Mouse (Mus musculus) lung, embryonic 14.5 days (tissue): ENCODE results near the gene Kdm4a. TPM values are rescaled to one million over a fixed set of nuclear protein-coding genes. Genes with fewer than 3 reads are reported as not detected.

Source experiments
- ATAC-seq: fragments of 200-750 bp; cut with Nextera tagmentation; 2 replicates; pipeline ENCODE4 v1.8.0; 2017; ENCODE audit warnings: mild to moderate bottlenecking, moderate TSS enrichment, moderate library complexity; ENCODE audit not compliant: insufficient read depth
- DNase-seq: peaks from one replicate; pipeline ENCODE4 v3.0.0-alpha.2; 2015
- H3K27ac ChIP-seq: fragments of 300-500 bp; sonication (generic); 2 replicates; pipeline ENCODE4 v1.5.1; 2014; ENCODE audit warnings: low read depth, mild to moderate bottlenecking, moderate library complexity
- H3K27me3 ChIP-seq: fragments of 300-500 bp; sonication (generic); 2 replicates; pipeline ENCODE4 v1.6.1; 2014; ENCODE audit warnings: low read length, control low read depth; ENCODE audit not compliant: insufficient read depth
- H3K36me3 ChIP-seq: fragments of 300-500 bp; sonication (generic); 2 replicates; pipeline ENCODE4 v1.6.1; 2014; ENCODE audit warnings: control low read depth; ENCODE audit not compliant: insufficient read depth
- H3K4me1 ChIP-seq: fragments of 300-500 bp; sonication (generic); 2 replicates; pipeline ENCODE4 v1.6.1; 2014; ENCODE audit warnings: antibody characterized with exemption, control low read depth; ENCODE audit not compliant: insufficient read depth
- H3K4me2 ChIP-seq: fragments of 300-500 bp; sonication (generic); 2 replicates; pipeline ENCODE4 v1.6.1; 2014; ENCODE audit warnings: mild to moderate bottlenecking
- H3K4me3 ChIP-seq: fragments of 300-500 bp; sonication (generic); 2 replicates; pipeline ENCODE4 v1.5.1; 2014; ENCODE audit warnings: low read depth, low read length
- H3K9ac ChIP-seq: fragments of 300-500 bp; sonication (generic); 2 replicates; pipeline ENCODE4 v1.6.1; 2014
- H3K9me3 ChIP-seq: fragments of 300-500 bp; sonication (generic); 2 replicates; pipeline ENCODE4 v1.6.1; 2016; ENCODE audit warnings: low read depth, low read length, control low read depth
- CTCF ChIP-seq: IDR thresholded peaks from 2 replicates; pipeline ENCODE4 v1.5.1; 2016; ENCODE audit warnings: antibody characterized with exemption, low read depth
- WGBS: fragments of 180-500 bp; shearing (Covaris S2); extraction: QIAGEN DNeasy Blood & Tissue Kit; methylation state at CpG from one replicate; pipeline ENCODE4 v1.1.7; 2014; 5-methylcytosine and 5-hydroxymethylcytosine counted together
- polyA plus RNA-seq: library from polyadenylated mRNA; unstranded; fragments of >200 nt; fragmentation: Nextera tagmentation; extraction: Ambion mirVana; gene quantifications from 2 replicates; pipeline ENCODE4 v1.2.1, GENCODE M21; 2014

The Kdm4a gene
- polyA plus RNA-seq, 1 experiment from 2014 or later: 45.0 TPM

GRCm38 (mm10) chr4:118216726-118217595 is 37.1 kb upstream of the Kdm4a start:
- Histone ChIP-seq H3K27me3 (no peaks in the 10 kb centered on the region), H3K4me2 (no peak overlapping the region), H3K9me3 (no peaks in the 10 kb centered on the region), H3K4me3 (no peak overlapping the region), H3K27ac (no peak overlapping the region), H3K9ac (no peak overlapping the region), H3K36me3 (peaks cover 96% of the 10 kb centered on the region), H3K4me1 (no peaks in the 10 kb centered on the region)
- peak; percentile 89 for TF ChIP-seq CTCF
- WGBS: 78% methylated on average over 17 of the region's 17 CpGs
- ATAC-seq (no peak), DNase-seq (peak; percentile 79)

- WGBS: 79% methylated on average over 1 of the region's 1 CpGs
- TF ChIP-seq CTCF: no peak
- ATAC-seq: no peak
- Histone ChIP-seq H3K9ac (no peak overlapping the region), H3K4me2 (no peak overlapping the region), H3K36me3 (peaks cover 97% of the 10 kb centered on the region), H3K4me3 (no peak overlapping the region), H3K27me3 (no peaks in the 10 kb centered on the region), H3K9me3 (no peaks in the 10 kb centered on the region), H3K4me1 (no peaks in the 10 kb centered on the region), H3K27ac (no peak overlapping the region)
- no peak for DNase-seq
Measured at GRCm38 (mm10) chr4:118214891-118215290, 35.0 kb upstream of the Kdm4a start.

GRCm38 (mm10) chr4:118206918-118207640 is 27.2 kb upstream of the Kdm4a start:
- WGBS: 68% methylated on average over 10 of the region's 10 CpGs
- DNase-seq: peak; percentile 7

GRCm38 (mm10) chr4:118205906-118206305 is 26.1 kb upstream of the Kdm4a start:
- H3K9ac ChIP-seq: no peak overlapping the region
- H3K9me3 ChIP-seq: no peaks in the 10 kb centered on the region
- peaks cover 33% of the 10 kb centered on the region for H3K36me3 ChIP-seq
- WGBS: 83% methylated on average over 2 of the region's 2 CpGs
- ATAC-seq (no peak), DNase-seq (no peak)
- H3K4me1 ChIP-seq: no peaks in the 10 kb centered on the region
- H3K27me3 ChIP-seq: no peaks in the 10 kb centered on the region
- H3K4me2 ChIP-seq: no peak overlapping the region
- no peak overlapping the region for H3K4me3 ChIP-seq
- TF ChIP-seq CTCF: no peak
- H3K27ac ChIP-seq: no peak overlapping the region

More at GRCm38 (mm10) chr4:118206918-118207640, 27.2 kb upstream of the Kdm4a start:
- Histone ChIP-seq H3K27me3 (no peaks in the 10 kb centered on the region), H3K4me2 (no peak overlapping the region), H3K9ac (no peak overlapping the region), H3K36me3 (peaks cover 45% of the 10 kb centered on the region), H3K27ac (no peak overlapping the region), H3K4me1 (no peaks in the 10 kb centered on the region), H3K4me3 (no peak overlapping the region), H3K9me3 (no peaks in the 10 kb centered on the region)
- ATAC-seq: no peak
- TF ChIP-seq CTCF: peak; percentile 22; the same call in 1 of the 2 replicates

GRCm38 (mm10) chr4:118199093-118199492 is 19.2 kb upstream of the Kdm4a start:
- H3K27me3 ChIP-seq: no peaks in the 10 kb centered on the region
- ATAC-seq (peak; percentile 31; the same call in 1 of the 2 replicates), DNase-seq (no peak)
- TF ChIP-seq CTCF: no peak
- H3K9ac ChIP-seq: no peak overlapping the region
- WGBS: 89% methylated on average over 2 of the region's 2 CpGs
- no peak overlapping the region for H3K4me2 ChIP-seq
- H3K9me3 ChIP-seq: no peaks in the 10 kb centered on the region
- no peak overlapping the region for H3K27ac ChIP-seq
- no peaks in the 10 kb centered on the region for H3K36me3 ChIP-seq
- H3K4me1 ChIP-seq: no peaks in the 10 kb centered on the region
- H3K4me3 ChIP-seq: no peak overlapping the region

GRCm38 (mm10) chr4:118198606-118199005 is 18.8 kb upstream of the Kdm4a start:
- no peaks in the 10 kb centered on the region for H3K36me3 ChIP-seq
- H3K27ac ChIP-seq: no peak overlapping the region
- WGBS: 60% methylated on average over 3 of the region's 3 CpGs
- H3K27me3 ChIP-seq: no peaks in the 10 kb centered on the region
- H3K4me3 ChIP-seq: no peak overlapping the region
- ATAC-seq: peak; percentile 35; the same call in 1 of the 2 replicates
- H3K9me3 ChIP-seq: no peaks in the 10 kb centered on the region
- TF ChIP-seq CTCF: no peak
- no peak overlapping the region for H3K4me2 ChIP-seq
- no peak overlapping the region for H3K9ac ChIP-seq
- no peaks in the 10 kb centered on the region for H3K4me1 ChIP-seq
- peak; percentile 18 for DNase-seq

GRCm38 (mm10) chr4:118196185-118196584 is 16.3 kb upstream of the Kdm4a start:
- DNase-seq (no peak), ATAC-seq (no peak)
- Histone ChIP-seq H3K36me3 (no peaks in the 10 kb centered on the region), H3K27me3 (no peaks in the 10 kb centered on the region), H3K4me1 (no peaks in the 10 kb centered on the region), H3K9ac (no peak overlapping the region), H3K9me3 (no peaks in the 10 kb centered on the region), H3K4me3 (no peak overlapping the region), H3K27ac (no peak overlapping the region), H3K4me2 (no peak overlapping the region)
- no peak for TF ChIP-seq CTCF
- WGBS: 72% methylated on average over 10 of the region's 10 CpGs
